Mouse (Mus musculus) cortical plate, adult 2 months (tissue): Measurements from ENCODE around the gene Btbd3.

ENCODE experiments used
- CTCF ChIP-seq: fragments of 200-500 bp; IDR thresholded peaks from 2 replicates; pipeline ENCODE4 v1.5.1; 2011; ENCODE audit warnings: mild to moderate bottlenecking, control low read depth, low read length; ENCODE audit not compliant: insufficient read depth; ENCODE audit errors: extremely low read depth
- POLR2A ChIP-seq: fragments of 200-500 bp; IDR thresholded peaks from 2 replicates; pipeline ENCODE4 v1.6.1; 2011; ENCODE audit warnings: mild to moderate bottlenecking, low read length, control low read depth; ENCODE audit not compliant: insufficient read depth; ENCODE audit errors: extremely low read depth

GRCm38 (mm10) chr2:138531160-138531967 is 275.0 kb downstream of the Btbd3 start:
- no peak for TF ChIP-seq CTCF
- no peak for TF ChIP-seq POLR2A
